Mouse (Mus musculus): ENCODE results near the gene Pth.

Gene Pth

GRCm38 (mm10) chr7:113369620-113370340, 18.6 kb downstream of the Pth start:
- Histone ChIP-seq H3K36me3 (ENCODE audit: control insufficient read depth, insufficient read depth, low read length, poor library complexity, severe bottlenecking) (no peaks in the 10 kb centered on the region), H3K27me3 (ENCODE audit: control insufficient read depth, insufficient read depth, low read length, poor library complexity, severe bottlenecking) (no peaks in the 10 kb centered on the region)
- peak; percentile 77 for DNase-seq (ENCODE audit: low read depth, low spot score)

GRCm38 (mm10) chr7:113368746-113369619, 19.4 kb downstream of the Pth start, which contains the start of gene Btbd10:
TSS of gene Btbd10 (minus strand) at chr7:113369392.
- DNase-seq (ENCODE audit: low read depth, low spot score), result peak; percentile 99
- Histone ChIP-seq H3K27me3 (ENCODE audit: control insufficient read depth, insufficient read depth, low read length, poor library complexity, severe bottlenecking) (no peaks in the 10 kb centered on the region), H3K36me3 (ENCODE audit: control insufficient read depth, insufficient read depth, low read length, poor library complexity, severe bottlenecking) (no peaks in the 10 kb centered on the region)

- no peaks in the 10 kb centered on the region for H3K36me3 ChIP-seq (ENCODE audit: control insufficient read depth, insufficient read depth, low read length, poor library complexity, severe bottlenecking)
- no peak for DNase-seq (ENCODE audit: low read depth, low spot score)
These were observed 20.9 kb downstream of the Pth start for GRCm38 (mm10) chr7:113367440-113367839.

GRCm38 (mm10) chr7:113349089-113349488, 39.3 kb downstream of the Pth start:
- no peaks in the 10 kb centered on the region for H3K27me3 ChIP-seq (ENCODE audit: control insufficient read depth, insufficient read depth, low read length, poor library complexity, severe bottlenecking)
- no peaks in the 10 kb centered on the region for H3K36me3 ChIP-seq (ENCODE audit: control insufficient read depth, insufficient read depth, low read length, poor library complexity, severe bottlenecking)
- DNase-seq (ENCODE audit: low read depth, low spot score), result no peak

More at GRCm38 (mm10) chr7:113367440-113367839, 20.9 kb downstream of the Pth start:
- H3K27me3 ChIP-seq (ENCODE audit: control insufficient read depth, insufficient read depth, low read length, poor library complexity, severe bottlenecking), result no peaks in the 10 kb centered on the region

GRCm38 (mm10) chr7:113347694-113348093, 40.7 kb downstream of the Pth start:
- Histone ChIP-seq H3K36me3 (ENCODE audit: control insufficient read depth, insufficient read depth, low read length, poor library complexity, severe bottlenecking) (no peaks in the 10 kb centered on the region), H3K27me3 (ENCODE audit: control insufficient read depth, insufficient read depth, low read length, poor library complexity, severe bottlenecking) (no peaks in the 10 kb centered on the region)
- no peak for DNase-seq (ENCODE audit: low read depth, low spot score)

GRCm38 (mm10) chr7:113347271-113347670, 41.1 kb downstream of the Pth start:
- H3K27me3 ChIP-seq (ENCODE audit: control insufficient read depth, insufficient read depth, low read length, poor library complexity, severe bottlenecking), result no peaks in the 10 kb centered on the region
- no peak for DNase-seq (ENCODE audit: low read depth, low spot score)
- no peaks in the 10 kb centered on the region for H3K36me3 ChIP-seq (ENCODE audit: control insufficient read depth, insufficient read depth, low read length, poor library complexity, severe bottlenecking)
